Mouse (Mus musculus) small intestine, adult 2 months (tissue): ENCODE results near the gene Ercc5. TPM values are rescaled to one million over a fixed set of nuclear protein-coding genes. Genes with fewer than 3 reads are reported as not detected.
A peak's percentile ranks its signal among the peaks of the same experiment; 100 is the strongest.

Experiments
- H3K27ac ChIP-seq: fragments of 200-500 bp; 2 replicates; pipeline ENCODE4 v1.5.1; 2012; ENCODE audit warnings: low read depth, low read length, control low read depth, inconsistent platforms; ENCODE audit not compliant: insufficient read depth
- H3K27me3 ChIP-seq: fragments of 200-500 bp; 2 replicates; pipeline ENCODE4 v1.6.1; 2012; ENCODE audit warnings: mild to moderate bottlenecking, moderate library complexity, low read length, inconsistent platforms; ENCODE audit not compliant: control insufficient read depth, insufficient read depth
- H3K36me3 ChIP-seq: fragments of 200-500 bp; 2 replicates; pipeline ENCODE4 v1.6.1; 2012; ENCODE audit warnings: mild to moderate bottlenecking, low read length, control low read depth, inconsistent platforms; ENCODE audit not compliant: control insufficient read depth, insufficient read depth
- H3K4me1 ChIP-seq: fragments of 200-500 bp; 2 replicates; pipeline ENCODE4 v1.6.1; 2012; ENCODE audit warnings: low read length, inconsistent platforms, mixed read lengths; ENCODE audit not compliant: control insufficient read depth, insufficient read depth, insufficient read length
- H3K4me3 ChIP-seq: fragments of 200-500 bp; 2 replicates; pipeline ENCODE4 v1.5.1; 2012; ENCODE audit warnings: low read depth, mild to moderate bottlenecking, control low read depth, inconsistent platforms, low read length, moderate library complexity
- CTCF ChIP-seq: fragments of 200-500 bp; IDR thresholded peaks from 2 replicates; pipeline ENCODE4 v1.5.1; 2012; ENCODE audit warnings: low read depth, mild to moderate bottlenecking, control low read depth, inconsistent platforms, low read length, moderate library complexity, mixed read lengths; ENCODE audit not compliant: insufficient replicate concordance, insufficient read length; ENCODE audit errors: extremely low read depth
- POLR2A ChIP-seq: fragments of 200-500 bp; IDR thresholded peaks from 2 replicates; pipeline ENCODE4 v1.6.1; 2012; ENCODE audit warnings: low read depth, mild to moderate bottlenecking, control low read depth, inconsistent platforms, low read length, moderate library complexity
- WGBS: fragments of 180-500 bp; shearing (Covaris S2); methylation state at CpG from one replicate; pipeline ENCODE4 v1.1.7; 2018; 5-methylcytosine and 5-hydroxymethylcytosine counted together
- polyA plus RNA-seq: library from polyadenylated mRNA; depleted of rRNA; stranded (reverse); fragments of >200 nt; gene quantifications from 2 replicates; pipeline ENCODE4 v1.2.3, GENCODE M21; 2012

Gene Ercc5
- polyA plus RNA-seq, 1 experiment = 1.7 TPM

DNA sequence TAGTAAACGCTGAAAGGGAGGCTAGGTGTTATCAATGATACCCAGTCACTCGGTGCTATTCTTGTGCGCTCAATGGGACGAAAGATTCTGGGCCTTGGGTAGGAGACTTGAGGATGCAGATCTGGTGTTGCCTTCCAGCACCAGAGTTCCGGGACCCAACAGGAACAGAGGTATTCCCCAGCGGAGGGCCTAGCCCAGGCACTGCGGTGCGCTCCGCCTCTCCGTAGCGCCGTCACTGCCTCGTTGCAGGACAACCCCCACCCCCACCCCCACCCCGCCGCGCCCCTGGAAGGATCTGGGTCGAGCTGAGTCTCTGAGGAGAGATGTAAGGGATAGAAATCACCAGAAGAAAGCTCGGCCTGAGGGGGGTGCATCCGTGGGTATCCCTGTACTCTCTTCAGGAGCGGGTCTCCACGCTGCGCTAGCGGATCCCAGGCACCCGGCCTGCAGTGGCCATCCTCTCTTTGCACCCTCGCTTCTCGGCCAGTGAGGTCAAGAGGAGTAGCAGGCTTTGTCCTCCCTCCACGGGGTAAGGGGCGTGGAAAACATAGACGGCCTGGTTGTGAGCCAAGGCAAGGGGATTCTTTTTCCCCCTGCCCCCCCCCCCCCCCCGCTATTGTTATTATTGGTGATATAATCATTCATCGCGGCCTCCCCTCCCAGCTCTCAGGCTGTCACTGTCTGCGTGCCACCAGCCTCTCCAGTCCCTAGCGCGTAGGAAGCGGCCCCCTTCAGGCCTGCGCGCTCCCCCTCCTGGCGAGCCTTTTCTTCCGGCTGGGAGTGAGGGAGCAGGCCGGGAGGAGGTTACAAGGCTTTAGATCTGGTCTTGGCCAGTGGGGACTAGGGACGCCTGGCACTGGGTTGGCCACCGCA is 28.1 kb upstream of the Ercc5 start:
- Histone ChIP-seq H3K4me1 (no peaks in the 10 kb centered on the region; the same call in 1 of the 2 replicates), H3K4me3 (peak overlapping the region; percentile 80), H3K27me3 (no peaks in the 10 kb centered on the region), H3K27ac (peak overlapping the region; percentile 93), H3K36me3 (no peaks in the 10 kb centered on the region)
- under 1% methylated on average over 43 of the region's 43 CpGs for WGBS
- TF ChIP-seq POLR2A = no peak; the same call in 1 of the 2 replicates
- peak; percentile 32; the same call in 1 of the 2 replicates for TF ChIP-seq CTCF

DNA sequence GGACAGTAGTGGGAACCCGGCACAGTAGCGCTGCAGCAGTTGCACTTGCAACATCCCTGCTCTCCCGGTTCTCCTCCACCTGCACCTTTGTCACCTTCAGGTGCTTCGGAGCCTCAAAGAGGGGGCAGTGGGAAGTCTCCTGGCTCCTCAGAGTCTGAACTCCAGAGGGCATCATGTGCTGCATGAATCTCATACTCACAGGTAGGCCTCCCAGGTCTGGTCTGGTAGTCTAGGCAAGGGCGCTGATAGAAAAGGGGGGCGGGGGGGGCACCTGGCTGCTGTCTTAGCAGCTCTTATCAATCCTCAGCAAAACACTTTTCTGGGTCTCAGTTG is 27.5 kb upstream of the Ercc5 start:
- Histone ChIP-seq H3K27ac (peak overlapping the region; percentile 52), H3K4me1 (peaks cover 3% of the 10 kb centered on the region; the same call in 1 of the 2 replicates), H3K4me3 (peak overlapping the region; percentile 80), H3K27me3 (no peaks in the 10 kb centered on the region), H3K36me3 (no peaks in the 10 kb centered on the region)
- 13% methylated on average over 6 of the region's 6 CpGs for WGBS
- TF ChIP-seq POLR2A = no peak
- 0 out of 2 replicates have a peak, but pooled peaks have one; percentile 2 for TF ChIP-seq CTCF

DNA sequence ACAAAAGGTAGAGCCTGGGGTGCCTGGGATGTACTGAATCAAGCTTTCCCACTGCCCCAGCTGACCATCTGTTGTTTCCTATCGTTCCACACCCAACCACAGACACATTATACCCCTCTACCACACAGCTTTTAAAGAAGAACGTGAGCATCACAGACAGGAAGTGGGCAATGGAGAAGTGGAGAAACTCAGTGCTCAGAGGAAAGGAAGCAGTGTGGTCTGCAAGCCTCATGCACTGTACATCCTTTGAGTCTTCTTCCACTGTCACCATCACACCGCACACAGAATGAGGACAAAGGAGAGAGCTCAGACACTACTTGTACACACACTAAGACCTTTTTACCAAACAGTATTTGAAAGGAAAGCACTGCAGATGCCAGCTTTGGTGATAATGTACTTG is 25.3 kb upstream of the Ercc5 start:
- H3K4me1 ChIP-seq = peaks cover 3% of the 10 kb centered on the region; the same call in 1 of the 2 replicates
- 75% methylated on average over 3 of the region's 3 CpGs for WGBS
- no peak overlapping the region for H3K27ac ChIP-seq
- no peak overlapping the region for H3K4me3 ChIP-seq
- H3K27me3 ChIP-seq = no peaks in the 10 kb centered on the region
- TF ChIP-seq POLR2A (no peak), CTCF (no peak)
- 0 out of 2 replicates have a peak, but pooled peaks cover 5% of the 10 kb centered on the region for H3K36me3 ChIP-seq

DNA sequence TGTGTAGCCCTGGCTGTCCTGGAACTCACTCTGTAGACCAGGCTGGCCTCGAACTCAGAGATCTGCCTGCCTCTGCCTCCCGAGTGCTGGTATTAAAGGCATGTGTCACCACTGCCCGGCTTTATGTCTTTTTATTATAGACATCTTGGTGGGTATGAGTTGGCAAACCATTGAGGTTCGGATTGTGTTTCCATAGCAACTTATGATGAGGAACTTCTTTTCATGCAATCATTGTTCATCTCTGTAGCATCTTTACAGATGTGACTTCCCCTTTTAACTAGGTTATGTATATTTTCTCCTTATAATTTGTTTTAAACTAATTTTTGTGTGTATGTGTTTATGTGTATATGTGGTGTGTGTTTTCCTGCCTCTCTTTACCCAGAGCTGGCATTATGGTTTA is 22.0 kb upstream of the Ercc5 start:
- Histone ChIP-seq H3K27me3 (no peaks in the 10 kb centered on the region), H3K36me3 (peaks cover 16% of the 10 kb centered on the region), H3K4me1 (0 out of 2 replicates have a peak, but pooled peaks cover 3% of the 10 kb centered on the region), H3K27ac (no peak overlapping the region), H3K4me3 (no peak overlapping the region)
- TF ChIP-seq POLR2A = no peak
- no peak for TF ChIP-seq CTCF
- WGBS = 93% methylated on average over 4 of the region's 4 CpGs

DNA sequence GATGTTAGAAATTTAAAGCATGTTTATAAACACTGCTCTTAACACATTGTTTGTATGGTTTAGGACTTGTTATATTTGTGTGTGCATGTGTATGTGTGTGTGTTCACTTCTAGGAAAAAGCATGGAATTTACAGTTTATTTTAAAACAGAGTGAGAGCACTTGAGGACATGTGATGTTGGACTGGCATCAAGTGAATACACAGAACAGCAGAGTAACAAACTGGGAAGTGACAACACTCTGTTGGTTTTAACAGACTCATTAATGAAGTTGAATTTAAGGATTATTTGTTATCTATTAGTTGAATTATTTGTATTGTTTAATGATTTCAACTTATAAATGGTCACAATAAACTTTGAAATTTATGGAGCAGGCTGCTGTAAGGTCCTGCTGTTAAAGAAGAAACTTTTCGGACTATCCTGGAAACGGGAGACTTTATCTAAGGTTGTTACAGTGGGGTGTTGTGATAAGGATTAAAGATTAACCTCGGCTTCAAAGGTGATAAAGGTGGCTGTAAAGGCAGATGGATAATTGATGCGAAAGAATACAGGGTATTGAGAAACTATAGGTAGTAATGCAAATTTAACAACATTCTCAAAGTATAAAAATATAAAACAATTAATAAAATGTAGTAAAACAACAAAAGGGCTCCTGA is 17.5 kb upstream of the Ercc5 start:
- WGBS = 25% methylated on average over 4 of the region's 4 CpGs
- peaks cover 21% of the 10 kb centered on the region for H3K36me3 ChIP-seq

DNA sequence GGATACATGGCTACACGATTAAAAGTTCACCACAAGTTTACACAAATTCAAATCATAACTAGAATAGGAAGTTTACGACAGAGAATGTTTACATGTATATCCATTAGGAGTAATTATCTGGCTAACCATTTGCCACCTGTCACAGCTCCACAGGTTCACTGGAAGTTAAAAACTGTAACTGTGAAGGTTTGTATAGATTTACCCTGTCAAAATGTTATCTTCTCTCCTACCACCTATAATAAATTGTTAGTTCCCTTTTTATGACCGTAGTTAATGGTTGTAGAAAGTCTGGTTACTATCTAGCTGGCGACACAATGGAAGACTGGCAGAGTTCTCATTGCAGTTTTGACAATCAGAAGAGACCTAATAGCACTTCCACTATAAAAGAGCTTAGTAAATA is 7.3 kb upstream of the Ercc5 start:
- Histone ChIP-seq H3K4me3 (no peak overlapping the region), H3K36me3 (peaks cover 9% of the 10 kb centered on the region), H3K27ac (no peak overlapping the region), H3K4me1 (no peaks in the 10 kb centered on the region), H3K27me3 (no peaks in the 10 kb centered on the region)
- 19% methylated on average over 4 of the region's 4 CpGs for WGBS
- TF ChIP-seq POLR2A = no peak
- TF ChIP-seq CTCF = no peak

More for the DNA sequence above, 17.5 kb upstream of the Ercc5 start:
- TF ChIP-seq CTCF = no peak
- TF ChIP-seq POLR2A = no peak
- Histone ChIP-seq H3K4me3 (no peak overlapping the region), H3K27ac (no peak overlapping the region), H3K4me1 (0 out of 2 replicates have a peak, but pooled peaks cover under 1% of the 10 kb centered on the region), H3K27me3 (no peaks in the 10 kb centered on the region)

DNA sequence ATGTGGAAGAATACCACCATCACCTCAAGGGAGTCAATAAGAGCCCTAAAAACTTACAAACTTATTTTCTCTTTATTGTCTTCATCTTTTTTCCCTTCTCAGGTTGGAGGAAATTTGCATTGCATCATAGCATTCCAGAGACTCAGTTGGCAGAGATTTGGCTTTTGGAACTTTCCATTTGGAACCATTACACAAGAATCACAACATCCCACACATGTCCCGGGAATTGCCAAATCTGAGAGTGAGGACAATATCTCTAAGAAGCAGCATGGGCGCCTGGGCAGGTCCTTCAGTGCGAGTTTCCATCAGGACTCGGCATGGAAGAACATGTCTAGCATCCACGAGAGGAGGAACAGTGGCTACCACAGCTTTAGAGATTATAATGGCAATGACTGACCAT is 4.8 kb upstream of the Ercc5 start:
- peaks cover 8% of the 10 kb centered on the region for H3K36me3 ChIP-seq
- H3K4me3 ChIP-seq = no peak overlapping the region
- 89% methylated on average over 5 of the region's 5 CpGs for WGBS
- no peaks in the 10 kb centered on the region for H3K27me3 ChIP-seq
- H3K4me1 ChIP-seq = no peaks in the 10 kb centered on the region
- H3K27ac ChIP-seq = no peak overlapping the region
- TF ChIP-seq POLR2A (no peak), CTCF (no peak)
